Mouse (Mus musculus) spleen, postnatal 14 days (tissue): ENCODE measurements around the gene Olfr1252.

ENCODE experiments used
- DNase-seq, 2 experiments: peaks; one replicate each; pipeline ENCODE4 v3.0.0; 2021 to 2022; ENCODE audit warnings: low spot score in 2 of 2

Olfr1252 gene

GRCm38 (mm10) chr2:89724912-89725311 is at the start of gene Olfr1252:
Gene Olfr1252, minus strand, starts transcription at chr2:89725012.
- DNase-seq = no peak

DNA sequence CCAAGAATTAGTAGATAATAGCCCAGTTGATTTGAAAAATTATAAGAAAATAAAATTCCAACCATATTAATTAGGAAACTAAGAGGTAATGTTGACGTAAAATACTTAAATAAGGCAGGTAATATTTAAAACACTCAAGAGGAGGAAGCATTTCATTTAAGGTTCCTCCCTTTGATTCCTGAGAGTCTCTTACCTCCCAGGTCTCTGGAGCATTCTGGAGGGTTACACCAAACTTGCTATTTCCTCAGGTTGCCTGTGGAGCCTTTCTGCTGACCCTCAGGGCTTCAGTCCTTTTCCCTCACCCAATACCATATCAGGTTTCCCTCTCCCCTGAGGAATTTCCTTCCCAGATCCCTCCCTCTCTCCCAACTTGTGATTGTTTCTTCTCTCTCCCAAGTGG is 32.2 kb upstream of the Olfr1252 start, which contains the start of gene Olfr1253:
TSS of gene Olfr1253 (minus strand) at position 101 of the 400 bp plus-strand sequence.
- no peak for DNase-seq

- no peak for DNase-seq
These were observed 32.8 kb downstream of the Olfr1252 start for GRCm38 (mm10) chr2:89691980-89692379.

GRCm38 (mm10) chr2:89671836-89672235 is 53.0 kb downstream of the Olfr1252 start, which contains the start of gene Olfr1251:
Gene Olfr1251, minus strand, starts transcription at chr2:89671936.
- no peak for DNase-seq
